Mouse (Mus musculus) CH12.LX (cell line): ENCODE data around the gene Rnf181. TPM values are rescaled to one million over a fixed set of nuclear protein-coding genes. Genes with fewer than 3 reads are reported as not detected.
A peak's percentile ranks its signal among the peaks of the same experiment; 100 is the strongest.

Source experiments
- DNase-seq: peaks from one replicate; pipeline ENCODE4 v3.0.0-alpha.2; 2013; ENCODE audit errors: extremely low read depth
- H3K27ac ChIP-seq: 2 replicates; pipeline ENCODE4 v1.5.1; 2012; ENCODE audit warnings: low read depth, mild to moderate bottlenecking, control low read depth, moderate library complexity; ENCODE audit not compliant: insufficient read depth
- H3K27me3 ChIP-seq: replicated peaks from 2 replicates; pipeline ENCODE3; 2012; ENCODE audit warnings: inconsistent platforms
- H3K36me3 ChIP-seq, 2 experiments: replicated peaks in 1 of 2; 2 replicates each; pipeline versions ENCODE3 to v1.6.1; 2012; ENCODE audit warnings: inconsistent platforms in 1 of 2, low read length in 1 of 2, mild to moderate bottlenecking in 1 of 2, mixed read lengths in 1 of 2, moderate library complexity in 1 of 2; ENCODE audit not compliant: control insufficient read depth in 1 of 2, insufficient read depth in 1 of 2
- H3K4me1 ChIP-seq, 2 experiments: 2 replicates each; pipeline ENCODE4 v1.6.1; 2012; ENCODE audit warnings: inconsistent platforms in 1 of 2, moderate library complexity in 1 of 2; ENCODE audit not compliant: insufficient read depth in 2 of 2, control insufficient read depth in 1 of 2
- H3K4me2 ChIP-seq: 2 replicates; pipeline ENCODE4 v1.6.1; 2012; ENCODE audit warnings: low read depth, mild to moderate bottlenecking, control low read depth; ENCODE audit not compliant: poor library complexity, insufficient read depth, severe bottlenecking
- H3K4me3 ChIP-seq, 3 experiments: fragments of 150-350 bp in 1 of 3; sonication (generic) in 1 of 3; replicated peaks in 1 of 3; 2 replicates each; pipeline versions ENCODE3 to v1.5.1; 2011 to 2012; ENCODE audit warnings: low read depth in 2 of 3, low read length in 2 of 3, mild to moderate bottlenecking in 2 of 3, moderate library complexity in 2 of 3, control low read depth in 1 of 3, improper control_type of control experiment in 1 of 3, inconsistent platforms in 1 of 3, mixed read lengths in 1 of 3; ENCODE audit not compliant: poor library complexity in 1 of 3
- H3K79me2 ChIP-seq: replicated peaks from 2 replicates; pipeline ENCODE4 v1.6.1; 2012; ENCODE audit warnings: mild to moderate bottlenecking, moderate library complexity; ENCODE audit not compliant: control insufficient read depth, poor library complexity, insufficient read depth, severe bottlenecking; ENCODE audit errors: extremely low read depth
- H3K9ac ChIP-seq: 2 replicates; pipeline ENCODE4 v1.6.1; 2012; ENCODE audit warnings: low read depth, mild to moderate bottlenecking, control low read depth, moderate library complexity; ENCODE audit not compliant: insufficient read depth
- H3K9me3 ChIP-seq: replicated peaks from 2 replicates; pipeline ENCODE3; 2012; ENCODE audit warnings: low read length, inconsistent platforms, mixed read lengths
- BHLHE40 ChIP-seq: IDR thresholded peaks from 2 replicates; pipeline ENCODE4 v1.6.1; 2011; ENCODE audit warnings: mild to moderate bottlenecking, low read depth, low read length, improper control_type of control experiment
- CHD1 ChIP-seq: IDR thresholded peaks from 2 replicates; pipeline ENCODE4 v1.6.1; 2012; ENCODE audit warnings: low read depth, low read length, improper control_type of control experiment, inconsistent platforms
- CHD2 ChIP-seq: IDR thresholded peaks from 2 replicates; pipeline ENCODE4 v1.6.1; 2011; ENCODE audit warnings: low read length, improper control_type of control experiment
- CTCF ChIP-seq, 2 experiments: IDR thresholded peaks in 1 of 2; conservative IDR thresholded peaks in 1 of 2; 2 replicates each; pipeline ENCODE4 v1.5.1; 2011 to 2012; ENCODE audit warnings: low read depth in 2 of 2, low read length in 2 of 2, improper control_type of control experiment in 1 of 2, inconsistent platforms in 1 of 2, mild to moderate bottlenecking in 1 of 2, moderate library complexity in 1 of 2
- ELF1 ChIP-seq: IDR thresholded peaks from 2 replicates; pipeline ENCODE4 v1.6.1; 2014; ENCODE audit warnings: low read depth, mild to moderate bottlenecking, inconsistent platforms, low read length, improper control_type of control experiment
- HCFC1 ChIP-seq: IDR thresholded peaks from 2 replicates; pipeline ENCODE4 v1.6.1; 2012; ENCODE audit warnings: low read depth, mild to moderate bottlenecking, inconsistent platforms, low read length, improper control_type of control experiment
- IRF4 ChIP-seq: IDR thresholded peaks from 2 replicates; pipeline ENCODE4 v1.6.1; 2014; ENCODE audit warnings: low read depth, mild to moderate bottlenecking, inconsistent platforms, low read length, improper control_type of control experiment
- JUND ChIP-seq: conservative IDR thresholded peaks from 2 replicates; pipeline ENCODE4 v1.6.1; 2011; ENCODE audit warnings: low read depth, low read length, improper control_type of control experiment
- MAZ ChIP-seq: IDR thresholded peaks from 2 replicates; pipeline ENCODE4 v1.6.1; 2012; ENCODE audit warnings: low read depth, mild to moderate bottlenecking, inconsistent platforms, low read length, improper control_type of control experiment, moderate library complexity
- MEF2A ChIP-seq: IDR thresholded peaks from 2 replicates; pipeline ENCODE4 v1.6.1; 2014; ENCODE audit warnings: low read depth, mild to moderate bottlenecking, inconsistent platforms, low read length, improper control_type of control experiment, borderline replicate concordance
- MYC ChIP-seq: IDR thresholded peaks from 2 replicates; pipeline ENCODE4 v1.6.1; 2011; ENCODE audit warnings: low read depth, mild to moderate bottlenecking, improper control_type of control experiment, low read length
- NRF1 ChIP-seq: IDR thresholded peaks from 2 replicates; pipeline ENCODE4 v1.6.1; 2014; ENCODE audit warnings: low read depth, mild to moderate bottlenecking, inconsistent platforms, low read length, improper control_type of control experiment, moderate library complexity
- POLR2A ChIP-seq: IDR thresholded peaks from 2 replicates; pipeline ENCODE4 v1.6.1; 2011; ENCODE audit warnings: low read depth, mild to moderate bottlenecking, improper control_type of control experiment, low read length
- RCOR1 ChIP-seq: conservative IDR thresholded peaks from 2 replicates; pipeline ENCODE4 v1.6.1; 2012; ENCODE audit warnings: low read depth, mild to moderate bottlenecking, inconsistent platforms, low read length, improper control_type of control experiment
- TBP ChIP-seq: conservative IDR thresholded peaks from 2 replicates; pipeline ENCODE4 v1.6.1; 2011; ENCODE audit warnings: low read depth, low read length, improper control_type of control experiment
- USF1 ChIP-seq: IDR thresholded peaks from 2 replicates; pipeline ENCODE4 v1.6.1; 2014; ENCODE audit warnings: low read depth, mild to moderate bottlenecking, inconsistent platforms, low read length, improper control_type of control experiment
- ZC3H11A ChIP-seq: IDR thresholded peaks from 2 replicates; pipeline ENCODE4 v1.6.1; 2012; ENCODE audit warnings: low read depth, mild to moderate bottlenecking, inconsistent platforms, low read length, improper control_type of control experiment
- ZKSCAN1 ChIP-seq: IDR thresholded peaks from 2 replicates; pipeline ENCODE4 v1.6.1; 2012; ENCODE audit warnings: low read depth, inconsistent platforms, low read length, improper control_type of control experiment, borderline replicate concordance
- dilution Hi-C: fragments of 300-500 bp; cut with MboI; formaldehyde crosslinking; loops from 2 replicates; pipeline ENCODE4 v1.14.3; 2020; ENCODE audit warnings: low sequenced_read_pairs; ENCODE audit not compliant: extremely low pct_unique_long_range_greater_than_20kb, extremely low pct_ligation_motif_present
- in situ Hi-C: fragments of 300-500 bp; cut with MboI; formaldehyde crosslinking; loops from 3 replicates; pipeline ENCODE4 v1.14.3; 2019; ENCODE audit warnings: low sequenced_read_pairs, low pct_ligation_motif_present, low pct_unique_long_range_greater_than_20kb, mixed read lengths
- polyA plus RNA-seq: library from polyadenylated mRNA; unstranded; fragments of >175 nt; gene quantifications from 2 replicates; pipeline ENCODE4 v1.2.1, GENCODE M21; 2012; ENCODE audit warnings: low read depth; ENCODE audit not compliant: insufficient read length
- total RNA-seq, 2 experiments: library from RNA; depleted of rRNA; stranded (reverse); fragments of 300-350 nt in 1 of 2; fragments of >200 nt in 1 of 2; gene quantifications; 2 replicates each; pipeline ENCODE4 v1.2.3; 2012 to 2014

The Rnf181 gene
- total and polyA plus RNA-seq, 3 experiments: 63.2 to 88.7 (median 83.2) TPM

GRCm38 (mm10) chr6:72361121-72361551 lies 5.6 kb downstream of the Rnf181 start:
- DNase-seq: no peak
- in situ Hi-C loops (no loop called here), dilution Hi-C loops (no loop called here)
- Histone ChIP-seq H3K36me3 (peaks cover 37 to 51% of the 10 kb centered on the region in 2 experiments), H3K9me3 (no peaks in the 10 kb centered on the region), H3K4me2 (peak overlapping the region; percentile 45), H3K79me2 (peaks cover 15% of the 10 kb centered on the region), H3K4me3 (peak overlapping the region; percentile 79 to 98 (median 97)), H3K9ac (peak overlapping the region; percentile 90), H3K27me3 (no peaks in the 10 kb centered on the region), H3K27ac (no peak overlapping the region), H3K4me1 (peaks cover 3 to 18% of the 10 kb centered on the region in 2 experiments; a peak in 3 of 4 replicates)
- TF ChIP-seq IRF4: no peak
- TF ChIP-seq POLR2A: no peak
- TF ChIP-seq ZKSCAN1: no peak
- no peak for TF ChIP-seq ELF1
- TF ChIP-seq RCOR1: no peak
- TF ChIP-seq TBP: no peak
- no peak for TF ChIP-seq CTCF (conservative IDR thresholded peaks at IDR 0.05 in 1 of 2, IDR thresholded peaks at IDR 0.05 in 1 of 2; ENCODE audit: low read depth in 2 of 2, low read length in 2 of 2)
- TF ChIP-seq ZC3H11A: no peak
- no peak for TF ChIP-seq CHD2
- no peak for TF ChIP-seq JUND
- no peak for TF ChIP-seq HCFC1
- no peak for TF ChIP-seq BHLHE40
- no peak for TF ChIP-seq MAZ

DNA sequence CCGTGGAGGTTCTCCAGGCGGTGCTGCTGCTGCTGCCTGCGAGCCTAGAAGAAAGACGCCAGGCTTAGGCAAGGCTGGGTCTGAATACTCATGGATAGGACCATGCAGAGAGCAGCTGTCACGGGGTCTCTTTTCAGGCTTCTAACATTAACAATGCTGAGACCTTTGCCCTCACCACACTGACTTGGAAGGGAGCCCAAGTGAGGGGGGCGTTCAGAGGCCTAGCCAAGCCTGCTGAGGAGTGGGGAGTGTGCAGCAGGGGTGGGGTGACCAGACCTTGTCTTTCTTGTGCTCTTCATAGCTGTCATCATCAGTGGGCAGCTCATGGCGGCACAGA lies 6.2 kb downstream of the Rnf181 start:
- no peak overlapping the region for H3K9ac ChIP-seq
- H3K4me3 ChIP-seq: no peak overlapping the region
- peaks cover 3 to 18% of the 10 kb centered on the region in 2 experiments; a peak in 3 of 4 replicates for H3K4me1 ChIP-seq
- no peaks in the 10 kb centered on the region for H3K27me3 ChIP-seq
- no peak for DNase-seq
- in situ Hi-C loops (no loop called here), dilution Hi-C loops (no loop called here)
- no peak overlapping the region for H3K27ac ChIP-seq
- H3K79me2 ChIP-seq: peaks cover 15% of the 10 kb centered on the region
- peaks cover 38 to 56% of the 10 kb centered on the region in 2 experiments for H3K36me3 ChIP-seq
- peaks cover 2% of the 10 kb centered on the region for H3K9me3 ChIP-seq
- TF ChIP-seq MAZ (no peak), USF1 (no peak), MEF2A (no peak), JUND (no peak), POLR2A (no peak), ZC3H11A (no peak), ELF1 (no peak), NRF1 (no peak), MYC (no peak), CHD1 (no peak)
- H3K4me2 ChIP-seq: no peak overlapping the region
